Mouse (Mus musculus): ENCODE data around the gene Coro1c.

The Coro1c gene

DNA sequence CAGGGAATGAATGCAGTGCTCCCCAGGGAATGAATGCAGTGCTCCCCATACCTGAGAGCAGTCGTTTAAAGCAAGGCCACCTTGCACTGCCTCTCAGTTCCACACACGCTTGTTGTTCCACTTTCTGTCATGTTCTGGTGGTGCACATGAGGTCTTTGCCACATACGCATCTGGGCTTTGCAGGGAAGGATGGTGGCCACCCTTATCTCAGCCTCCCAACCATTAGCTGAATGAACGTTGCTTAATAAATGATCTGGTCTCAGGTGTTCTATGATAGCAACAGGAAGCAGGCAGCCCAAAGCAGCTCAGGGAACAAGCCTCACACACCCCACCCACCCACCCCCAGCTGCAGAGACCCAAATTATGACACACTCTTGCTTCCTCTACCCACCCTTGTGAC is 16.1 kb upstream of the Coro1c start:
- DNase-seq: no peak

DNA sequence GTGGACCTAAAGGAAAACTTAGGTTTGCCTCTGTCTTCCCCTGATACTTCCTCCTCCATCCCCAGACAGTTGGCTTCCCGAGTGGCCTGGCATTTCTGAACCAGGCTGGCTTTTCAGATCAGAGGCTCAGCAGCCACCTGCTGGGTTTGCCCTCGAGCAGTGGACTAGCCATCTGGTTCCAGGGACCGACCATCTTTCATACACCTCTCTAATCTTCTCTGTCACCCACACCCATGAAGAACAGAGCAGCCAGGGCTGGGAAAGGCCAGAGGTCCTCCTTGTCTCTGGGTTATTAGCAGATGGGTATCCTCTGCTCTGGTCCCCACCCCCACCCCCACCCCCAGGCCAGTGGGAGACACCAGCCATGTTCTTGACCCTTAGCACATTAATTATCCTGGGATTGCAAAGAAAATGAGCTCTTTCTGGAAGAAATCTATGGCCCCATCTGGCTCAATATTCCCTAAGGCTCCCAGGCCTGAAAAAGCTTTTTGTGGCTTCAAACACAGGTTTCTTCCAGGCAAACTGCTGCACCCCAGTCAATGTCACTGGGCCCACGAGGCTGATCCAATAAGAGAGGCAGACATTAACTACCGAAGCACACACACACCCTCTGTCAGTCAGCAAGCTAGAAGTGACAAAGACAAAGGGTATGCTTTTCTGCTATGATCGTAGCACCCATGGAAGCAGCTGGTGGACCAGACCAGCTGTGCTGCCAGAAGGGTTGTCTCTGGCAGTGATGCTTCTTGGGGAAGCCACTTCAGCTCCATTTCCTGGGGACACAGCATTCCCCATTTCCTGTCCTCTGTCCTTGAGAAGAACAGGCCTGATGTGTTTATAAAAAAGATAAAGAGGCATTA is 13.0 kb upstream of the Coro1c start:
- DNase-seq: peak; percentile 79 to 85

DNA sequence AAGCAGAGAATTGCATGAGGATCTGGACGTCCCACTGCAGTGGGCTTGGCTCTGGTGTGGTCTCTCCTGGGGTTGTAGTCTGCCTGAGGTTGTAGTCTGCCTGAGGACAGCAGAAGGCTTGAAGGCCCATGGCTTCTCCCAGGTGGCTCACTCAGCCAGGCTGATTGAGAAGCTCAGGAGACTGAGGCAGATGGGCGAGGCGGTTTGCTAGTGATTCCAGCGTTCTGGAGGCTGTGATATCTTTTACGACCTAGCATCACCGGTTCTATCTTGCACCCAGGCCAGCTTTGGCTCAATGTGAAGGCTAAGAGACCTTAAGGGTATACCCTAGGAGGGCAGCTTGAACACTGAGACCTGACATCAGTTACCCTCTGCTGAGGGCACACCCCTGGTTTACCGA is 10.5 kb upstream of the Coro1c start:
- DNase-seq: no peak

DNA sequence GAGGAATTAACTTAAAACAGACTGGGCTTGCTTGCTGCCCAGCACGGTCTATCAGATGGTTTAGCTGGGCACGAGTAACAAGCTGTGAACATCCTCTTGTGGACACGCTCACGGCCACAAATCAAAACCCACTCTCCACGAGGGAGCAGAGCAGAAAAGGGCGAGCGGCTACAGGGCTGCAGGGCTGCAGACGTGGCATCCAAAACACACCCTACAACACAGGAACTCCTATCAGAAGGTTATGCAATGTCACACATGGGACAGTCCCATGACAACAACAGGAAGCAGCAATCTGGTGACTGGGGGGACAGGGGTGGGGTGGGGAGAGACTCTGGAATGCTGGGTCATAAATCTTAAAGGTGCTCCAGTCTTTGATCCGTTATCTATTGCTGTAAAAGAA is 10.1 kb upstream of the Coro1c start:
- DNase-seq: no peak

DNA sequence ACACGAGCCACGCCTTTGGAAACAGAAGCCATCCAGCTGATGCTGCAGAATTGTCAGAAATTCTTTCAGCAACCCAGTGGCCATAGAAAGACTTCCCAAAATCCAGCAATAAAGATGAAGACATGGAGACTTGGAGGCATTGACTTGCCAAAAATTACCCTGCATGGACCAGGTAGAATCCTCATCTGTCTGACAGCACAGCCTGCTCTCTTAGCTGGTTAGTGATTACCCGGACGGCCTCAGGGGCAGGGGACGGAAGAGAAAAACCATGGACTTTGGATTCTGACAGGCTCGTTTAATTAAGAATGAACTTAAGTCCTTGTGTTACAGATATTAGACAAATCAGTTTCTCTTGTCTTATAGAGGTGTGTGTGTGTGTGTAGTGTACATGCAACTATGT is 2.1 kb upstream of the Coro1c start:
- DNase-seq: no peak

DNA sequence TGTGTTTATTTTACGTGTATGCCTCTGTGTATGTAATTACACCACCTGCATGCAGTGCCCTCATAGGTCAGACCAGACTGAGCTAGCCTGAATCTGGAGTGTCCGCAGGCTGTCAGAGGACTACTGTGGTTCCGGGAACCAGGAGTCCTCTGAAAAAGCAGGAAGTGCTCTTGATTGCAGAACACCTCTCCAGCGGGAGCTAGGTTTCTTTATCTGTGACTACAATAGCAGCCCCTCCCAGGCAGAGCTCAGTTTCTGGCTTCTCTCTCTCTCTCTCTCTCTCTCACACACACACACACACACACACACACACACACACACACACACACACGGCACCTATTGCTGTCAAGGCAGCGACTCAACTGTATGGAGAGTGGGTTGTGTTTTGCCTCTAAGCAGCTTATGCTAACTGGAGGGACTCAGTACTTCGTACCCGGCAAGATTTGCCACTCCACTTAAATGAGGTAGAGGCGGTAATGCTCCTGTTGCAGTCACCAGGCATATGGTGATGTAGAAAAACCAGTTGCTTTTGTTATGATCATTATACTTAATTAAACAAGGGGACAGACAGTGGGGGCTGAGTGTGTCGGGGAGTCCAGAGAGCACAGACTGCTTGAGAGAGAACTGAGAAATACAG is 1.6 kb upstream of the Coro1c start:
- DNase-seq: no peak

DNA sequence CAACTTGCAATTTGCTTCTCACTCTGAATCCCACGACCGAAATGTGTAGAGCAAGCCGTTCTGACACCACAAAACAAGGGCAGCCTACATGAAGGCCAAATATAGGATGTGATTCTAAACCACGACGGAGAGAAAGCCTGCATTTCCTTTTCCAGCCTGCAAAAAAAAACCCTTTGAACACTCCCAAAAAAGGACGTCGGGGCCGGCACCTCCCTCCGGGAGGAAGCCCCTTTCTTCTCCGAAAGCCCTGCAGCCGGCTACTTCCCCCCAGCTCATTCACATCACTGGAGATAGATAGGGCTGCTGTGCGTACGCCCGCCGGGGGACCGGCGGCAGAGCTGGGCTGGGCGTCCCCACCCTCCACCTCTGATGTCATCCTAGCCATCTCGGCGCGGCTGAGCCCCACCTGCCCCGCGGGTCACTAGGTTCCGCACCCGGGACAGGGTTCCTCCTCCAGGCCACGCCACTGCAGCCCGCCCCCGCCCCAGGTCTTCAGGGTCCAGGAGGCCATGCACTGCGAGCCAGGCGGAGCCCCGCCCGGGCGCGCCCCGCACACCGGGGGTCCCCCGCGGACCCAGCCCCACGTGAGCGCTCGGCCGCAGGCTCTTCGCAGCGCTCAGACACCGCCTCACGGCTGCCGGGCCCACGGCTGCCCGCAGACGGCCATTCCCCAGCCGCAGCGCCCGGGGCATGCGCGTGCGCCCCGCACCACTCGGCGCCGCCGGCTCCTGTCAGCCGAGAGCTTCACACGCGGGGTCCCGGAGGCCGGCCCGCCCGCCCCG is 581 bp downstream of the Coro1c start:
- DNase-seq: peak; percentile 73 to 76

DNA sequence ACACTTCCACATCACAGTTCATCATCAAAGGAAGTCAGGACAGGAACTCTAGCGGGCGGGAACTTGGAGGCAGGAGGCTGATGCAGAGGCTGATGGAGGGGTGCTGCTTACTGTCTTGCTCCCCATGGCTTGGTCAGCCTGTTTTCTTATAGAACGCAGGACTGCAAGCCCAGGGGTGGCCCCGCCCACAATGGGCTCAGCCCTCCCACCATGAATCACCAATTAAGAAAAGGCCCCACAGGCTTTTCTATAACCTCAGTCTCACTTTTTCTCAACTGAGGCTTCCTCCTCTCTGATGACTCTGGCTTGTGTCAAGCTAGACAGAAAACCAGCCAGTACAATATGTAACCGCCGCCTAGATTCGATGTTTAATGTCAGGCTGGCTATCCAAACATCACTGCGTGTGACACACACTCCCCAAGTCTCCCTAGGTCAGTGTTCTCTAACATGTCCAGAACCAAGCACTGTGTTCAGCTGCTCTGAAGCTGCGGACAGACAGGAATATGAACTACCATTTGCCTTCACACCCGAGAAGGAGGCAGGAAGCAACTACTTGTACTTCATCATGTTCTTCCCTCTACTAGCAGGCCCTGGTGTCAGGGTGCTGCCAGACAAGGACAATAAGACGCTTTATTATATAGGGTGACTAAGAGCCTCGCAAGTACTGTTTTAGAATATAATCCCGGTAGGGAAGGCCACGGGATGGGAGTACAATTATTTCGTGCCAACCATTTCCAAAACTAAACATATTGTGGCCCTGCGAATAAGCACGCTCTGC is 1.4 kb downstream of the Coro1c start:
- peak; percentile 39 to 51 for DNase-seq

DNA sequence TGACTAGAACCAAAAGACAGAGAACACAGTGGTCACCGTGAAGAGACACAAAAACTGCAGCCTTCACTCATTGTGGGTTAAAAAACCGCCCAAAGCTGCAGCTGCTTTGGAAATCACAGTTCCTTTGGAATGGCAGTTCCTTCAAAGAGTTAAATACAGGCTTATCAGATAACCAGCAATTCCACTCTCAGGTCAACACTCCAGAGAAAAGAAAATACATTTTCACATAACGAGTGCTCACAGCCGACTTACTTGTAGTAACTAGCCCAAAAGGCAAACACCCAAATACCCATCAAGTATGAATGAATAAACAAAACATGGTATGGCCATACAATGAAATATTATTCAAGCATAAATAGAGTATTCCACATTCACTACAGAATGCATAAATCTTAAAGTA is 3.6 kb downstream of the Coro1c start:
- DNase-seq: no peak

DNA sequence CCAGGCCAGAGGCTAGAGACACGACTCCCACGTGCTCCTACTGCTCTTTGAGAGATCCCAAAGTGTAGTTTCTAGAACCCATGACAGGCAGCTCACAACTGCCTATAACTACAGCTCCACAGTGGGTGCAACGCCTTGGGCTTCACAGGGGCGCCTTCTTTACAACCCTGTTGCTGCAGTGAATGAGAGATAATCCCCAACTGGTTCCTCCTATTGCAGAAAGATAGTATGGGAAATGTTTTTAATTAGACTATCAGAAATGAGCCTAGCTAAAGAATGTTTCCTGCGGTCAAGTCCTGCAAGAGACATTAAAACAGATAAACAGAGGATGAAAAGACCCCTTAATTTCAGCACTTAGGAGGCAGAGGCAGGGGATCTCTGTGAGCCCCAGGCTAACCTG is 5.6 kb downstream of the Coro1c start:
- DNase-seq: no peak

DNA sequence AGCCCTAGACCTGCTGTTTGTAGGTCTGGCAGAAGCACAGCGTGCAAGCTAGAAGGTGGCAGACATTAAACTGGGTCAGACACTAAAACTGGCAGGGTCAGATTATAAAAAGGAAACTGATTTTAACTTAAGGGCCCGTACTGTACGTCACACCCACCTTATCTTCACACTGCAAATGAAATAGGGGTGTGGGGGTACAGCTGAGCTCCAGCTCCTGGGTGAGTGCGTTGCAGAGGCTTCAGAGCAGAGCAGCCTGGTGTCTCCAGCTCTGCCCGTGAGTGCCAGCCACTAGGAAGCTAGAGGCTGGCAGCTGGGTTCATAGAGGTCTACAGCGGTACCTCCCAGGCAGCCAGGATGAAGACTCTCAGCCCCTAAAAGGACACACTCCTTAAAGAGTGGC is 6.5 kb downstream of the Coro1c start:
- peak in 1 of 2 experiments; percentile 48 for DNase-seq

DNA sequence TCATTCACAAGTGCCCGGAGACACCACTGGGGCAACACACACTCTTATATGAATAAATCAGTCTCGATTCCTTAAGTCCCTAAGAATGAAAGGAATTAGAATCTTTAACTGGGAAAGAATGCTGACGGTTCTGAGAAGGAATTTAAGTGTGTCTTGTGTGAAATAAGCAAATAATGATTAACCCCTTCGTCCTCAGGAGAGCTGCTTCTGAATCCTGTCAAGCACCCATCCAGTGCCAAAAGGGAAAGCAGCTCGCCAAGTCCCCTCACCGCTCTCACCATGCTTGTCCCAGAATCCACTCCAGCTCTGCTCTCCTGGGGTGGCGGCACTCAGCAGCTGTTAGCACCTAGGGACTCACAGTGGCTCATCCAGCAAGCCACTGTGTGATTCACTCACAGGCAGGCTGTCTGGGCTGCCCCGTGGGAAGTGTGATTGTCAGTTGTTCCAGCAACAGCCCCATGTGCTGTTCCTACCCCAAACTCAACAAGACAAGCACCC is 7.4 kb downstream of the Coro1c start:
- no peak for DNase-seq

DNA sequence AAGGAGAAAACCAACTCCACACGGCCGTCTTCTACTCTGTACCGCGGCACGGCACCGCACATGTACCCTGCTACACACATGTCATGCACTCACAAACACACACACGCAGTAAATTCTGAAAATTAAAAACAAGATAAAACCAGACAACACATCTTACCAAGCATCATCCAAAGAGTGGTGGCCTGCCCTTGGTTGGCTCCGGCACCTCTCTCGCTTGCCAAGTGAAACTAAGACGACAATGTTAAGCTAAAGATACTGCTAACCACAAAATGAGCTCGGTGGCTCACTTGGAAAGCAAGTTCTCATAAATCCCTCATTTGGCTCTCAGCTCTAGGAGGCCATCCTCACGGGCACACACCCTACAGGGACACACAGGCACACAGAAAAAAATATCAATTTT is 9.0 kb downstream of the Coro1c start:
- no peak for DNase-seq

DNA sequence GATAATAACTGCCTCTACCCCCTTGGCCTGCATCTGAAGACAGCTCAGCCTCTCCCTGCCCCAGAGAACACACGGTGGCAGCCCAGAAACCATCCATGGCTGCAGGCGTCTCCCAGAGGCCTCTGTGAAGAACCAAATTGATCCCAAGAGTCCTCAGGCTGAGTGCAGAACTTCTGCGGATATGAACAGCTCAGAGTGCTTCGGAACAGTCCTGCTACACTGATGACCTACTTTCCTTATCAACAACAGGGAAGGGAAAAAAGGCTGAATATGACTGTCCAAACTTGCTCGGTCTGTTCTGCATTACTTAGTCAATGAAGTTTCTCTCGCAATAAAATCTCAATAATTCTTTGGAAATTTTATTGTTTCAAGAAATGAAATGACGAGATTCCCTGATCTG is 16.6 kb downstream of the Coro1c start:
- DNase-seq: no peak

DNA sequence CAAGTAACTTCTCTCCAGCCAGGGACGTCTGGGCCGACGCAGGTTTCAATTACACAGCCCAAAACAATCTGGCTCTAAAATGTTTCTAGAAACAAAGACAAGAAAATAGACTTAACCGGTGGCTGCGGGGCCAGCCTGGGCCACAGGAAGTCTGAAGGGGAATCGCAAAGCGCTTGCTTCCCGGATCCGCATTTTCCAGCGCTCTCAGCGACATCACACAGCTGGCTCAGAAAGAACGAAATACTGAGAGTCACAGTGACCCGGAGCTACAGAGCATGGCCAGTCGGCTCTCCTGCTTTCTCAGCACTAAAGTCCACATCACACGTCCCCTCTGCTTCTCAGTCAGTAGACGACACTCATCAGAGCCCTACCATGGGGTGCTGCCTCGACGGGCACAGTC is 17.7 kb downstream of the Coro1c start:
- DNase-seq: no peak

DNA sequence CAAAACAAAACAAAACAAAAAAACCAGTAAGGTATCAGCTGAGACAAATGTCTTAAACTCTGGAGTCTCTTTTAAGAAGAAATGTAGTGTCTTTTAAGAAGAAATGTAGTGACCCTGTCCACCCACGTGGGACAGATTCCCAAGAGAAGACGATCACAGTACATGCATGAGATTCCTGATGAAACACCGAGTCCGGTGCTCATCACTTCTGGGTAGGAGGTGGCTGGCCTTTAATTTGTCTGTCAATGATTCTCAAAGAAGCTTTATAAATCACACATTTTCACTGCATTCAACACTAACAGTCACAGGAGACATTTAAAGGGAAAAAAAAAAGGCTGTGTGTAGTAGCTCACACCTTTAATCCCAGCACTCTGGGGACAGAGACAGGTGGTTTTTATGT is 18.6 kb downstream of the Coro1c start:
- DNase-seq: no peak

DNA sequence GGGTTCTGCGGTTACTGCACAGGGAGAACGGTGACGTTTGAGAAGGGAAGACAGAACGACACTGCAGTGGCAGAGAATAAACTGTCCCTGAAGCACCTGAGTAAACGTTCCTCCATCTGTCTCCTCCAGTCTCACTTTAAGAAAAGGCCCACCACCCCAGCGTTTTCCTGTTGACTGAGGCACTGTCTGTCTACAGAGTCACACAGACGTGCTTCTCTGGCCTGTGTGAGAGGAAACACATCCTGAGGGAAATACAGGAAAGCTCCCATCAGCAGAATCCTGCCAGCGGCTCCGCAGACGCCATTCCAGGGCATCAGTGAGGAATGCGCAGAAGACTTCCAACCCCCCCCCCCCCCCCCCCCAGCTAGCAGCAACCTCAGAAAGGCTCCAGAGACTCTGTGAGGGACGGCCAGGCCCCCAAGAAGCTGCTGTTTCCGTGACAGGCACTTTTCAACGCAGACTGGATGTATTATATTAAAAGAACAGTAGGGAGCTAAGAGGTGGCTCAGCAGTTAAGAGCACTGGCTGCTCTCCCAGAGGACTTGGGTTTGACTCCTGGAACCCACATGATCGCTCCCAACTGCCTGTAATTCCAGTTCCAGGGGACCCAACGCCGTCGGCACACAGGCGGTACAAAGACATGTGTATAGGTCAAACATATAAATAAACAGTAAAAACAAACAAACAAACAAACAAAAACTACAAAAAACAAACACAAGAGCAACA is 19.2 kb downstream of the Coro1c start:
- no peak for DNase-seq

DNA sequence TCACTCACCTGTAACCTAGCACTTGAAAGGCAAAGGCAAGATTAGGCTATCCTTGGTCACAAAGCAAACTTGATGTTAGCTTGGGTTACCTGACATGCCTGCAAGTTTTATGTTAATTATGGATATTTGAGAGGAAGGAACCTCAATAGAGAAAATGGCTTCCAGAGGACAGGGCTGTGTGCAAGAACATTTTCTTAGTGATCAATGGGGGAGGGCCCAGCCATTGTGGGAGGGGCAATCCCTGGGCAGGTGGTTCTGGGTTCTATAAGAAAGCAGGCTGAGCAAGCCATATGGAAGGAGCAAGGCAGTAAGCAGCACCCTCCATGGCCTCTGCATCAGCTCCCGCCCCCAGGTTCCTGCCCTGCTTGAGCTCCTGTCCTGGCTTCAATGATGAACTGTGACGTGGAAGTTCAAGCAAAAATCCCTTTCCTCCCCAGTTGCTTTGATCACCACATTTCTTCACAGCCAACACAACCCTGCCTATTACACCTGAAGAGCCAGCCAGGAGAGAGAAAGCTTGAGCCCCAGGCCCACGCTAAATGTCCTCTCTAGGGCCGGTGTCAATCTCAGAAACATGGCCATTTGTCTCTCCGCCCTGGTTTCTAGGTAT is 20.3 kb downstream of the Coro1c start:
- no peak for DNase-seq

DNA sequence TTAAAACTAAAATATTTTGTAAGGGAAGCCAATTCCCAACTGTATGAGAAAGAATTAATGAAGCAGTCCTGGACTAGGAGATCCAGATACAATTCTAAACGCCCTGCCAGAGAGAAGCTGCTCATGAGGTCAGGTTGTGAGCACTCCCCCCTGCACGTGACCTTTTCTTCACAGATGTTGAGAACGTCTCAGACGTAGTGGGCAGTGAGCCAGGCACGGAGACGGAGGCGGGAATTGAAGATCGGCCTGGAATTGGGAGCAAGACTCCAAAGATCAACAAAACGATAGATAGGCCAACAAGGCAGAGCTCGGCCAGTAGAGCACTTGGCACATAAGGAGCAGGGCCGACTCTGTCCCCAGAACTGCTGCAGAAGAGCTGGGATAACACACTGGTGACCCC is 21.4 kb downstream of the Coro1c start:
- DNase-seq: no peak

DNA sequence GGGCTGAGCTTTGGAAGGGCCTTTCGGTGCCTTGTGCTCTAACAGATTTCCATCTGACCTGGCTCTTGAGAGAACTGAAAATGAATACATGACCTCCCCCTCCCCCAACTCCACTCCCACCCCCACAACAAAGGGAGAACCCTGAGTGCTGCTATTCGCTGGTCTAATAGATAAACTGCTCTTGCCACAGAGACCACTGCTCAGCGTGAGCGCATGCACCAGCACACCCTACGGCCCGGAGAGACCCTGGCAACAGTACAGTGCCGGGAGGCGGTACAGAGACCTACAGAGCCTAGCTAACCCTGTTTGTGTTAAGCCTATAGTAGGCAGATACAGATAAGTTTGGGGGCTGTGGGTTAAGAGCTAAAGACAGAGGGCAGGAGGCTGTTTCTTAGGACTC is 22.9 kb downstream of the Coro1c start:
- no peak for DNase-seq

DNA sequence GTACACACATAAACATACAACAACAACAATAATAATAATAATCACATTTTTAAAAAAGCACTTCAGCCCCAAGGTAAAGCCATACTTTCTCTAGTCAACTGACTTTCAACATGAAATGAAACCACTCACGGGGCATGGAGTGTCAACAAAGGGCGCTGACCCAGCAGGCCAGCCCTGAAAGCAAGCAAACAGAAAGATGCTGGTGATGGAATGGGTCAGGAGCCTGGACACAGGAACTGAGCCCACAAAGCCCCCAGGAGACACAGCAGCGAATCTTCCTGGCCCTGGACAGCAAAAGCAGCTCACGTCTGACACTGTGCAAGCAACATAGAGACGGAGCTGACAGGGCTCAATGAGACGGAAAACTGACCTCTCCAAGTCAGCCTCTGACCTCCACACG is 23.8 kb downstream of the Coro1c start:
- no peak for DNase-seq

DNA sequence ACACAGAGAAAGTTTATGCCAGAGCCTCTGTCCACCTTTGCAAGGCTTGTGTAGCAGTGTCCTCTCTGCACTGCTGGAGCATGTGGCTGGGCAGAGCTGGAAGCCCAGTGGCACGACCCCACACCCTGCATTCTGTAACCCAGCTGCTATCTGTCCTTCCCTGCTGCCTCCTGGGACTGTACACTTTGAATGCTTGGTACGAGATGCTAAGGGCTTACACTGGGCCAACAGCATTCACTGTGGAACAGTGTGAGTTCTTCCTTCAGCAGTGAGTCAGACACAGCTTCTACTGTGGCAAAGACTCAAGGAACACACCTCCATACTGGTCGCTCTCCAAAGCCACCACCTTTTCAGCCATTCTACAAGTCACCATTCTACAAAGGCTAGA is 25.2 kb downstream of the Coro1c start:
- no peak for DNase-seq
